Mouse (Mus musculus) small intestine, adult 2 months (tissue): Measurements from ENCODE around the gene Boll.

Experiments
- CTCF ChIP-seq: fragments of 200-500 bp; IDR thresholded peaks from 2 replicates; pipeline ENCODE4 v1.5.1; 2012; ENCODE audit warnings: low read depth, mild to moderate bottlenecking, control low read depth, inconsistent platforms, low read length, moderate library complexity, mixed read lengths; ENCODE audit not compliant: insufficient replicate concordance, insufficient read length; ENCODE audit errors: extremely low read depth
- POLR2A ChIP-seq: fragments of 200-500 bp; IDR thresholded peaks from 2 replicates; pipeline ENCODE4 v1.6.1; 2012; ENCODE audit warnings: low read depth, mild to moderate bottlenecking, control low read depth, inconsistent platforms, low read length, moderate library complexity

DNA sequence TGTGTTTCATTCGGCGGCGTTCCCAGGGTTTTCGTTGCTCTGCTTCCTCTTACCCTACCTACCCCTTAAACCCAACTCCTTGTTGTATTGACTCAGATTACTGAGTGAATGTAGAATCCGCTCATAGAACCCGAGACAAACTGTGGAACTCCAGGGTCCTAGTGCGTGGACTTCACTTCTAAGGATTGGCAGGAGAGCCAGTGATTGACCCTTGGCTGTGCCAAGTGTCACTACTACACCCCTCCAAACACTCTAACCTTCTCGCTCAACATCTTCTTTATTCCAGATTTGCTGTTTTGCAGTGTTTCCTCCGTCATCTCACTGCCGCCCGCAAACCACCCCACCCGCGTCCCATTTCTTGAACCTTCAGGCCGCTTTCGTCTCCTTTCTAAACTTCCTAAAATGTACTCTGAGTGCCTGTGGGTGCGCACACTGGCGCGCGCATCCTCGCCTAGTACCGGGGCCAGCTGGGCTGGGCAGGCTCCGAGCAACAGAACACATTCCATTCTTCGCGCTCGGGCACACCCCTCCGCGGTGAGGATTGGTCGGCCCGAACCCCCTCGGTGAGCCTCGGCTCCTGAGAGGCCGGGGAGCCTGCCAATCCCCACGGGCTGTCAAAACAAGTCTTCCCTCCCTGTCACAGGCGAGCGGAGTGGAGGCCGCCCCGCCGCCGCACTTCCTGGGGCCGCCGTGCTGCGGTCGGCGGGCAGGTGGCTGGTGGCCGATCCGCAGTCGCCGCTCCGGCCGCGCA, 42.2 kb upstream of the Boll start, which contains the start of gene Plcl1:
- TF ChIP-seq CTCF, result no peak
- TF ChIP-seq POLR2A, result no peak
